Mouse (Mus musculus) liver, embryonic 11.5 days (tissue): ENCODE data around the gene Slc45a1. TPM values are rescaled to one million over a fixed set of nuclear protein-coding genes. Genes with fewer than 3 reads are reported as not detected.

Experiments used
- ATAC-seq: fragments of 200-750 bp; cut with Nextera tagmentation; replicated peaks from 2 replicates; pipeline ENCODE4 v1.8.0; 2017; ENCODE audit warnings: moderate number of reproducible peaks, mild to moderate bottlenecking, moderate TSS enrichment, moderate library complexity; ENCODE audit not compliant: low FRiP score
- DNase-seq: peaks from one replicate; pipeline ENCODE4 v3.0.0-alpha.2; 2017; ENCODE audit warnings: low spot score
- H3K27ac ChIP-seq: fragments of 300-500 bp; sonication (generic); 2 replicates; pipeline ENCODE4 v1.5.1; 2014; ENCODE audit warnings: mild to moderate bottlenecking, low read depth, low read length, control low read depth
- H3K27me3 ChIP-seq: fragments of 300-500 bp; sonication (generic); replicated peaks from 2 replicates; pipeline ENCODE4 v1.6.1; 2014; ENCODE audit warnings: low read length, mixed read lengths; ENCODE audit not compliant: control insufficient read depth, insufficient read depth
- H3K36me3 ChIP-seq: fragments of 300-500 bp; sonication (generic); 2 replicates; pipeline ENCODE4 v1.6.1; 2014; ENCODE audit warnings: mild to moderate bottlenecking, low read length, moderate library complexity, mixed read lengths; ENCODE audit not compliant: control insufficient read depth, insufficient read depth
- H3K4me1 ChIP-seq: fragments of 300-500 bp; sonication (generic); replicated peaks from 2 replicates; pipeline ENCODE4 v1.6.1; 2014; ENCODE audit warnings: low read length, mixed read lengths; ENCODE audit not compliant: control insufficient read depth, insufficient read depth
- H3K4me2 ChIP-seq: fragments of 300-500 bp; sonication (generic); 2 replicates; pipeline ENCODE4 v1.6.1; 2014; ENCODE audit warnings: mild to moderate bottlenecking, control low read depth, moderate library complexity
- H3K4me3 ChIP-seq: fragments of 300-500 bp; sonication (generic); 2 replicates; pipeline ENCODE4 v1.5.1; 2014; ENCODE audit warnings: low read depth, low read length, control low read depth
- H3K9ac ChIP-seq: fragments of 300-500 bp; sonication (generic); 2 replicates; pipeline ENCODE4 v1.6.1; 2014; ENCODE audit warnings: low read depth, low read length, control low read depth
- H3K9me3 ChIP-seq: fragments of 300-500 bp; sonication (generic); 2 replicates; pipeline ENCODE4 v1.6.1; 2016; ENCODE audit warnings: low read length, inconsistent platforms, mixed read lengths; ENCODE audit not compliant: control insufficient read depth
- WGBS: fragments of 180-500 bp; shearing (Covaris S2); extraction: QIAGEN DNeasy Blood & Tissue Kit; methylation state at CpG from one replicate; pipeline ENCODE4 v1.1.7; 2014; 5-methylcytosine and 5-hydroxymethylcytosine counted together
- polyA plus RNA-seq: library from polyadenylated mRNA; unstranded; fragments of >200 nt; fragmentation: Nextera tagmentation; extraction: Ambion mirVana; gene quantifications from 2 replicates; pipeline ENCODE4 v1.2.1, GENCODE M21; 2014

Slc45a1 gene
- polyA plus RNA-seq, 1 experiment from 2014 or later, result 0.04 TPM

DNA sequence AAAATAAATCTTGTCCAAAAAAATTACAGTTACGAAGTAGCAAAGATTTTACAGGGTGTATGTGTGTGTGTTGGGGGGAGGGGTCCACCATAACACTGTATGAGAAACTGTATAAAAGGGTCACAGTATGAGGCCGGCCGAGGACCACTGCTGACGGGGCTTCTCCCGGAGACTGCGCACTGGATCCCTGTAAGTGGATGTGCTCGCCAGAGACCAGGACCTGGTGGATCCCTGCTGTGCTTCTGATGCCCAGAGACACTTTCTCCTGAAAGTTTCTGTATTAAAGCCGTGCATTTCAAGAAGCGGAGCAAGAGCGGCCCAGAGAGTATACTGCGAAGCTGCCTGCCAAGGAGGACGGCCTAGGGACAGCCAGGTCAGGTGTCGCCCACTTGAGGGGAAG is 29.3 kb downstream of the Slc45a1 start:
- H3K4me3 ChIP-seq, result no peak overlapping the region
- no peaks in the 10 kb centered on the region for H3K9me3 ChIP-seq
- no peak for DNase-seq
- WGBS, result 93% methylated on average over 13 of the region's 13 CpGs
- no peaks in the 10 kb centered on the region for H3K27me3 ChIP-seq
- no peak overlapping the region for H3K9ac ChIP-seq
- H3K4me2 ChIP-seq, result no peak overlapping the region
- no peak for ATAC-seq
- H3K36me3 ChIP-seq, result peaks cover 17% of the 10 kb centered on the region
- H3K27ac ChIP-seq, result no peak overlapping the region
- 0 out of 2 replicates have a peak, but pooled peaks cover 3% of the 10 kb centered on the region for H3K4me1 ChIP-seq

GRCm38 (mm10) chr4:150619011-150619410 is 33.0 kb downstream of the Slc45a1 start:
- Histone ChIP-seq H3K4me2 (no peak overlapping the region), H3K27me3 (no peaks in the 10 kb centered on the region), H3K36me3 (peaks cover 43% of the 10 kb centered on the region), H3K27ac (no peak overlapping the region), H3K4me3 (no peak overlapping the region), H3K9ac (no peak overlapping the region), H3K9me3 (no peaks in the 10 kb centered on the region), H3K4me1 (no peaks in the 10 kb centered on the region)
- DNase-seq, result no peak
- no peak for ATAC-seq
- 95% methylated on average over 7 of the region's 7 CpGs for WGBS

- DNase-seq (no peak), ATAC-seq (no peak)
- Histone ChIP-seq H3K27me3 (no peaks in the 10 kb centered on the region), H3K9me3 (no peaks in the 10 kb centered on the region), H3K27ac (no peak overlapping the region), H3K9ac (no peak overlapping the region), H3K4me1 (no peaks in the 10 kb centered on the region), H3K4me2 (no peak overlapping the region), H3K36me3 (peaks cover 56% of the 10 kb centered on the region), H3K4me3 (no peak overlapping the region)
- 95% methylated on average over 20 of the region's 20 CpGs for WGBS
These were observed 35.1 kb downstream of the Slc45a1 start for GRCm38 (mm10) chr4:150616841-150617240.

DNA sequence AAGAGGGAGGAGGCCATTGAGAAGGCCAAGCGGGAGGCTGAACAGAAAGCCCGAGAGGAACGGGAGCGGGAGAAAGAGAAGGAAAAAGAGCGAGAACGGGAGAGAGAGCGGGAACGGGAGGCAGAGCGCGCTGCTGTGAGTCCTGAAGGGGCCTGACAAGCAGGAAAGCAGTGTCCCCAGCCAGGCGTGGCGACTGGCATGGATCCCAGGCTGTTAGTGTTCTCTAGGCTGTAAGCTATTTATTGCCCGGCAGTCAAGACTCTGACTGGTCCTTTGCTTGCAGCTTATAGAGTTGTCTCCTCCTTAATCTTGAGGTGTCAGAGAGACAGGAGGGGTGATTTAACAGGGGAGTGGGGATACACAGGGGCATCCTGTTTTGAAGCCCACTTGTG is 35.9 kb downstream of the Slc45a1 start:
- ATAC-seq, result no peak
- Histone ChIP-seq H3K27ac (no peak overlapping the region), H3K27me3 (no peaks in the 10 kb centered on the region), H3K9ac (no peak overlapping the region), H3K4me2 (no peak overlapping the region), H3K4me3 (no peak overlapping the region), H3K36me3 (peaks cover 60% of the 10 kb centered on the region), H3K4me1 (no peaks in the 10 kb centered on the region), H3K9me3 (no peaks in the 10 kb centered on the region)
- 94% methylated on average over 13 of the region's 13 CpGs for WGBS
- DNase-seq, result no peak

DNA sequence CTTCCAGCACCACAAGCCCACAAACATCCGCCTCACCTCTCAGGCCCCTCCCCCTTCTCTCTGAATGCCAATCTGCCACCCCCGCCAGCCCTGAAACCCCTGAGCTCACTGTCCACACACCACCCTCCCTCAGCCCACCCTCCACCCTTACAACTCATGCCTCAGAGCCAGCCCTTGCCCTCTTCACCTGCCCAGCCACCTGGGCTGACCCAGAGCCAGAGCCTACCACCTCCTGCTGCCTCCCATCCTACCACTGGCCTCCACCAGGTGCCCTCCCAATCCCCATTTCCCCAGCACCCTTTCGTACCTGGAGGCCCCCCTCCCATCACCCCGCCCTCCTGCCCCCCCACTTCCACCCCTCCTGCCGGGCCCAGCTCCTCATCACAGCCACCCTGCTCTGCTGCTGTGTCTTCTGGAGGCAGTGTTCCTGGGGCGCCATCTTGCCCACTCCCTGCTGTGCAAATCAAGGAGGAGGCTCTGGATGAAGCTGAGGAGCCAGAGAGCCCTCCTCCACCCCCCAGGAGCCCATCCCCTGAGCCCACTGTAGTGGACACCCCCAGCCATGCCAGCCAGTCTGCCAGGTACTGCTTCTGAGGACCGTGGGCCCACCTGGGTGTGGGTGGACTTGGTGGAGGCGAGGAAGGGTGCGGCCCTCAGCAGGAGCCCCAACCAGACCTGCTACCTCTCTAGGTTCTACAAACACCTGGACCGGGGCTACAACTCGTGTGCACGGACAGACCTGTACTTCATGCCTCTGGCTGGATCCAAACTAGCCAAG is 36.5 kb downstream of the Slc45a1 start:
- WGBS, result 90% methylated on average over 12 of the region's 12 CpGs
- ATAC-seq (no peak), DNase-seq (no peak)
- H3K9ac ChIP-seq, result no peak overlapping the region
- no peaks in the 10 kb centered on the region for H3K9me3 ChIP-seq
- no peaks in the 10 kb centered on the region for H3K4me1 ChIP-seq
- H3K36me3 ChIP-seq, result peaks cover 58% of the 10 kb centered on the region
- no peak overlapping the region for H3K4me2 ChIP-seq
- H3K4me3 ChIP-seq, result no peak overlapping the region
- no peak overlapping the region for H3K27ac ChIP-seq
- no peaks in the 10 kb centered on the region for H3K27me3 ChIP-seq

DNA sequence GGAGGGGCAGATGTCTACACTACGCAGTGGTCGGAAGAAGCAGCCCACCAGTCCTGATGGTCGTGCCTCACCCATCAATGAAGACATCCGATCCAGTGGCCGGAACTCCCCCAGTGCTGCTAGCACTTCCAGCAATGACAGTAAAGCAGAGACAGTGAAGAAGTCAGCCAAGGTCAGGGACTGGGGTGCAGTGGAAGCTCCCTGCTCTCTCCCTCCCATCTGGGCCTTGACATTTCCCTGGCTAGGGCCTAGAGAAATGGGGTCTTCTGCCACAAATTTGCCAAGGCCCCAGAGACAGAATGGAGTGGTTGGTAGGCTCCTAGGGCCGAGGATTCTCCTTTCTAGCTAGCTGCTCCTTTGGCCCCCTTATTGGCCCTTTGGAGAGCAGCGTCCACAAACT is 38.3 kb downstream of the Slc45a1 start:
- Histone ChIP-seq H3K9ac (no peak overlapping the region), H3K4me2 (no peak overlapping the region), H3K27ac (no peak overlapping the region), H3K9me3 (no peaks in the 10 kb centered on the region), H3K36me3 (peaks cover 53% of the 10 kb centered on the region), H3K4me3 (no peak overlapping the region), H3K27me3 (no peaks in the 10 kb centered on the region), H3K4me1 (no peaks in the 10 kb centered on the region)
- DNase-seq (no peak), ATAC-seq (no peak)
- WGBS, result 84% methylated on average over 7 of the region's 7 CpGs

GRCm38 (mm10) chr4:150608670-150609069 is 43.3 kb downstream of the Slc45a1 start:
- Histone ChIP-seq H3K4me2 (no peak overlapping the region), H3K27ac (no peak overlapping the region), H3K4me1 (0 out of 2 replicates have a peak, but pooled peaks cover 5% of the 10 kb centered on the region), H3K27me3 (no peaks in the 10 kb centered on the region), H3K9me3 (no peaks in the 10 kb centered on the region), H3K36me3 (peaks cover 17% of the 10 kb centered on the region), H3K9ac (no peak overlapping the region), H3K4me3 (no peak overlapping the region)
- 87% methylated on average over 3 of the region's 3 CpGs for WGBS
- ATAC-seq, result no peak
- DNase-seq, result no peak

DNA sequence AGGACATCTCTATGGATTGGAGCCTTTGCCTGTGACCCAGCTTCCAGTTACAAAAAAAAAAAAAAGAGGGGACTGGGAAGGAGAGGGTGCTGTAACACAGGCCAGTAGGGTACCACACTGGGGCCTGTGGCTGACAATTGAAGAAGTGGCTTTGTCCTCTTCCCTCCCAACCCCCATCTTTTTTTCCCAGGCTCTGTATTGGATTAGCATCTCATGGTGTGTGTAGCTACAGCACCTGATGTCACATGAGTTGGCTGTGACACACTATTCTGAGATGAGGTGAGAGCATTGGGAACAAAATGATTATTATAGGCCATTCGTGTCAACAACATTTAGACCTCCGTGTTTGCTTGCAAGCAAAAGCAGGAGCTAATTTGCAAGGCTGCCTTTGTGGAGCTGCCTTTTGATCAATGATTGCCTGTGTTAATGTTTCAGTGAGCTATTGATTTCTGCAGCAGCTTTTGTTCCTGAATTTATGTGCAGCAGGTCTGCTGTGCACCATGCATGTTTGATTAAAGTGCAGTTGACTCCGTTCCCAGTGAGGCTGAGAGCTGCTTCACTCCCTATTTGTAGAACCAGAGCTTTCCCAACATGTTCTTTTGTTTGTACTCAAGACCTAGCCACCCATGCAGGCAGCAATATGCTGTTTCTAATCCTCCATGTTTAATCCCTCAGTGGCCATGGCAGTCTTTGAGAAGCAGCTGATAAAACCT is 45.4 kb downstream of the Slc45a1 start:
- DNase-seq (no peak), ATAC-seq (no peak)
- 73% methylated on average over 3 of the region's 3 CpGs for WGBS
- H3K27ac ChIP-seq, result no peak overlapping the region
- H3K9ac ChIP-seq, result no peak overlapping the region
- H3K4me3 ChIP-seq, result no peak overlapping the region
- H3K9me3 ChIP-seq, result no peaks in the 10 kb centered on the region
- no peaks in the 10 kb centered on the region for H3K27me3 ChIP-seq
- H3K36me3 ChIP-seq, result 0 out of 2 replicates have a peak, but pooled peaks cover 3% of the 10 kb centered on the region
- no peak overlapping the region for H3K4me2 ChIP-seq
- H3K4me1 ChIP-seq, result 0 out of 2 replicates have a peak, but pooled peaks cover 5% of the 10 kb centered on the region
